Mouse (Mus musculus) liver, postnatal 0 days (tissue): Measurements from ENCODE around the gene Pfdn4.

Experiments
- CTCF ChIP-seq: sonication (generic); IDR thresholded peaks from 2 replicates; pipeline ENCODE4 v1.5.1; 2016; ENCODE audit warnings: antibody characterized with exemption, low read depth
- EP300 ChIP-seq: IDR thresholded peaks from 2 replicates; pipeline ENCODE4 v1.6.1; 2016; ENCODE audit warnings: antibody characterized with exemption, low read depth, mild to moderate bottlenecking

- TF ChIP-seq EP300 = no peak
- no peak for TF ChIP-seq CTCF
Measured at GRCm38 (mm10) chr2:170549146-170549545, 52.9 kb downstream of the Pfdn4 start.
